Mouse (Mus musculus): ENCODE results near the gene Olfr629. TPM values are rescaled to one million over a fixed set of nuclear protein-coding genes. Genes with fewer than 3 reads are reported as not detected.
"Not testable (repeated sequence)": the region's sequence is repeated elsewhere in the genome, so short reads cannot be mapped to it uniquely, and the experiment has no call there.

Olfr629 gene
- polyA plus RNA-seq (2014; fragmentation: Nextera tagmentation; extraction: Ambion mirVana), result not detected in 2 replicates

DNA sequence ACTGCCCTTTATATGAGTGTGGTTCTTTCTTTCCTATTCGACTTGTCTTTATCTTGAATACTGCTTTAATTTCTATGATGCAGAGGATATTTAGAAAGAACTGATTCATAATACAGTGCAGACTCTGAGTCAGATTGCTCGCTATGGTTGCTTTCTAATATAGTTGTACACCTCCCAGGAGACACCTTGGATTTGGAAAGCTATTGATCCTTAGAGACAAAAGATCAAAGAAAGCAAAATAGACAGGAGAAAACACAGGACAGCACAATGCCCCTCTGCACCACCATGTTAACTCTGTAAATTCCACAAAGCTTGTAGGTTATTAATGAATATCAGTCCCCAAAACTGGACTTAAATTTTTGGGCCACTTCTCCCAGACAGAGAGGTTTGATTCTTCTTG is at the start of gene Olfr629:
Gene Olfr629, minus strand, starts transcription at position 101 of the 400 bp plus-strand sequence.
- DNase-seq (ENCODE audit: low spot score), result no peak
- H3K36me3 ChIP-seq (ENCODE audit: control insufficient read depth, insufficient read depth, low read length), result no peaks in the 10 kb centered on the region
- no peak within 1 kb of the TSS for H3K4me3 ChIP-seq (ENCODE audit: low read depth, low read length)
- no peak within 1 kb of the TSS for H3K9ac ChIP-seq (ENCODE audit: low read depth, low read length)
- 0 out of 2 replicates have a peak, but pooled peaks cover 4% of the 10 kb centered on the region for H3K9me3 ChIP-seq (ENCODE audit: control insufficient read depth, low read length)
- no peak within 1 kb of the TSS for H3K4me2 ChIP-seq (ENCODE audit: low read depth, low read length)
- no peak within 1 kb of the TSS for H3K27ac ChIP-seq (replicated peaks; ENCODE audit: low read depth, low read length)
- H3K27me3 ChIP-seq (replicated peaks; ENCODE audit: control insufficient read depth, insufficient read depth, low read length), result no peaks in the 10 kb centered on the region
- ATAC-seq (ENCODE audit: low read depth), result no peak
- H3K4me1 ChIP-seq (ENCODE audit: control insufficient read depth, insufficient read depth, low read length), result no peaks in the 10 kb centered on the region
- 75% methylated on average over 2 of the region's 2 CpGs for WGBS

DNA sequence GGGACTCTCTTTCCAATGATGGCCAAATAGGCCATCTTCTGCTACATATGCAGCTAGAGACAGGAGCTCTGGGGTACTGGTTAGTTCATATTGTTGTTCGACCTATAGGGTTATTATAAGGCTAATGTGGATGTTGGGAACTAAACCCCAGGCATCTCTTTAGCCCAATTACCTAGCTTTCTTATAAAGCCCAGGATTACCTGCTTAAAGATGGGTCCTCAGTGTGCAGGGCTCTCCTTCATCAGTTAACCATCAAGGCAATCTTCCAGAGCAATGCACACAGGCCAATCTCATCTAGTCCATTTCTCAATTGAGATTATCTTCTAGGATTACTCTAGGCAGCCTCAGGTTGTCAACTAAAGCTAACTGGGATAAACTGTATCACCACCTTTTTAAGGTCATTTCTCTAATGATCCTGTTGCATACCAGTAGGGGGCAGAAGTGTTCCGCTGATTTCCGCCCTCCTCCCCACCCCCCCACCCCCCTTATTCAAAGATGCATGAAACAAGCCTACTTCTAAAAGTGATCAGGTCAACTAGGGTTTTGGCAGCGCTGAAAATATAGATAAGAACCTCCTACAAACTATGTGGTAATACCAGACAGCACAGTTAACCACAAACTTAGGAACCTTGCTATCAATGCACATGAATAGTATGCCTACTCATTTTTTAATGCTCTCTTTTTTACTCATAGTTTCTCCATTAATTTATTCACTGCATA is 48.1 kb upstream of the Olfr629 start:
- DNase-seq (ENCODE audit: low spot score) (no peak), ATAC-seq (ENCODE audit: low read depth) (no peak)
- no peak overlapping the region for H3K4me3 ChIP-seq (ENCODE audit: low read depth, low read length)
- H3K4me1 ChIP-seq (ENCODE audit: control insufficient read depth, insufficient read depth, low read length), result no peaks in the 10 kb centered on the region
- H3K27me3 ChIP-seq (replicated peaks; ENCODE audit: control insufficient read depth, insufficient read depth, low read length), result no peaks in the 10 kb centered on the region
- H3K36me3 ChIP-seq (ENCODE audit: control insufficient read depth, insufficient read depth, low read length), result no peaks in the 10 kb centered on the region
- H3K9me3 ChIP-seq (ENCODE audit: control insufficient read depth, low read length), result no peaks in the 10 kb centered on the region
- no peak overlapping the region for H3K9ac ChIP-seq (ENCODE audit: low read depth, low read length)
- WGBS, result 20% methylated on average over 4 of the region's 4 CpGs
- no peak overlapping the region for H3K4me2 ChIP-seq (ENCODE audit: low read depth, low read length)
- H3K27ac ChIP-seq (replicated peaks; ENCODE audit: low read depth, low read length), result no peak overlapping the region

DNA sequence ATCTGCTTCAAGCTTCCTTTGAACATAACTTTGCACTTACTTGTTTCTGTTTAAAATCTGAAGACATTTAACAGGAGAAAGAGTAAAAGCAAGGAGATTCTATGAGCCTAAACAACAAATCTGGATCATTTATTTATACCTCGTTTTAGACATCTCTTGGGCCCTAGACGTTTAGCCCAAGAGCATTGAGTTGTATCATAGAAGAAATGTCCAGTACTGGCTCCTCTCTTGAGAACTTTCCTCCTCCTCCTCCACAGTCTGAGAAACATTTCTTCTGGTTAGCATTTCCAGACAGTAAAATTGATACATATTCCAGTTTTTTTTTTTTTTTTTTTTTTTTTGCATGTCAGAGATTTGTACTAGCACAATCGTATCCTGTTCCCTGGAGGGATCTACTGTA is 47.0 kb upstream of the Olfr629 start, which contains the start of gene Olfr67:
Gene Olfr67, minus strand, starts transcription at position 101 of the 400 bp plus-strand sequence.
- Histone ChIP-seq H3K9me3 (ENCODE audit: control insufficient read depth, low read length) (no peaks in the 10 kb centered on the region), H3K27me3 (replicated peaks; ENCODE audit: control insufficient read depth, insufficient read depth, low read length) (no peaks in the 10 kb centered on the region), H3K9ac (ENCODE audit: low read depth, low read length) (no peak within 1 kb of the TSS), H3K27ac (replicated peaks; ENCODE audit: low read depth, low read length) (no peak within 1 kb of the TSS), H3K4me2 (ENCODE audit: low read depth, low read length) (no peak within 1 kb of the TSS), H3K4me3 (ENCODE audit: low read depth, low read length) (no peak within 1 kb of the TSS), H3K4me1 (ENCODE audit: control insufficient read depth, insufficient read depth, low read length) (no peaks in the 10 kb centered on the region), H3K36me3 (ENCODE audit: control insufficient read depth, insufficient read depth, low read length) (no peaks in the 10 kb centered on the region)
- no peak for ATAC-seq (ENCODE audit: low read depth)
- DNase-seq (ENCODE audit: low spot score), result no peak
- 69% methylated on average over 3 of the region's 3 CpGs for WGBS

DNA sequence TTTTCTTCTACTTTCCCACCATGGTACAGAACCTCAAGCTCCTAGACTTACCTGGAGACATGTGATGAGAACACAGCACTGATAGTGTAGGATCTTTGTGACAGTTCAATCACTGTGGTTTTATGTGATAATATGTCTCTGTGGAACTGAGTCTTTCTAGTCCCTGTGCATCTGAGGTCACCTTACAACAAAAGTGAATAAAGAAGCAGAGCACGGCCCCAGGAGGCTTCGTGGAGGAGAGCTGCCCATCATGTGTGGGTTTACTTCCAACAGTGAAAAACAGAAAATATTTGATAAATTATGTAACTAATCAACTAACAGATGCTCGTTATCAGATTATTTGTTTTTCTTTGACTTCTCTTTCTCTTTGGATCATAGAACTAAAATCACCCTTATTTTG is 34.9 kb upstream of the Olfr629 start, which contains the start of gene Olfr68:
Gene Olfr68, minus strand, starts transcription at position 101 of the 400 bp plus-strand sequence.
- DNase-seq (ENCODE audit: low spot score) (no peak), ATAC-seq (ENCODE audit: low read depth) (no peak)
- Histone ChIP-seq H3K4me2 (ENCODE audit: low read depth, low read length) (no peak within 1 kb of the TSS), H3K9me3 (ENCODE audit: control insufficient read depth, low read length) (no peaks in the 10 kb centered on the region), H3K4me1 (ENCODE audit: control insufficient read depth, insufficient read depth, low read length) (no peaks in the 10 kb centered on the region), H3K27ac (replicated peaks; ENCODE audit: low read depth, low read length) (no peak within 1 kb of the TSS), H3K9ac (ENCODE audit: low read depth, low read length) (no peak within 1 kb of the TSS), H3K4me3 (ENCODE audit: low read depth, low read length) (no peak within 1 kb of the TSS), H3K27me3 (replicated peaks; ENCODE audit: control insufficient read depth, insufficient read depth, low read length) (no peaks in the 10 kb centered on the region), H3K36me3 (ENCODE audit: control insufficient read depth, insufficient read depth, low read length) (no peaks in the 10 kb centered on the region)
- WGBS, result 72% methylated on average over 3 of the region's 3 CpGs

DNA sequence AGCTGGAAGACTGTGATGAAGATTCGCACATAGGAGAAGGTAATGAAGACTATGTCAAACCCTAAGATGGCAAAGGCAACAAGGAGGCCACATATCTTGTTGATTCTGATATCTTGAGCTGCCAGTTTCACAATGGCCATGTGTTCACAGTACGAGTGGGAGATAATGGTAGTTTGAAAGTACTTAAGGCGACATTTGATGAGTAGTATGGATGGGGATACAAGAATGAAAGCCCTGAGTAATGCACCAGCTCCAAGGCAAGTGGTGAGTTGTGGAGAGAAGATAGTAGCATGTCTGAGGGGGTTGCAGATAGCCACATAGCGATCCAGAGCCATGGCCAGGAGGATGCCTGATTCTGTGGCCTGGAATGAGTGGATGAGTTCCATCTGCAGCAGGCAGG is 32.9 kb upstream of the Olfr629 start:
- not testable (repeated sequence) for H3K4me1 ChIP-seq (ENCODE audit: control insufficient read depth, insufficient read depth, low read length); DNase-seq (ENCODE audit: low spot score); ATAC-seq (ENCODE audit: low read depth); H3K4me2 ChIP-seq (ENCODE audit: low read depth, low read length); H3K4me3 ChIP-seq (ENCODE audit: low read depth, low read length); H3K9me3 ChIP-seq (ENCODE audit: control insufficient read depth, low read length); H3K9ac ChIP-seq (ENCODE audit: low read depth, low read length); H3K27ac ChIP-seq (replicated peaks; ENCODE audit: low read depth, low read length); H3K36me3 ChIP-seq (ENCODE audit: control insufficient read depth, insufficient read depth, low read length); H3K27me3 ChIP-seq (replicated peaks; ENCODE audit: control insufficient read depth, insufficient read depth, low read length)
- WGBS, result 90% methylated on average over 3 of the region's 4 CpGs

DNA sequence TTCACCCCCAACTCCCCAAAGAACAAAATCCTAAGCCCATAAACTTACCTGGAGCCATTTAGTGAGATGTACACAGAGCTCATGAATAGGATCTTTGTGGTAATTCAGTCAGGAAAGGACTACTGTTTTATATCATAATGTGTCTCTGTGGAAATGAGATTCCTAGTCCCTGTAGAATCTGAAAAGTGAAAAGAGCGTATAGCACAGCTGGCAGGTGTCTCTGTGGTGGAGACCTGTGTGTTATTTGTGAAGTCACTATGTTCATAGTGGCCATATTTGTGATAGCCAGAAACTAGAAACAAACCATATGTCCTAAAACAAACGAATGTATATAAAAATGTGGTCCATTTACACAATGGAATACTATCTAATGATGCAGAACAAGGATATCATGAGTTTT is 26.8 kb upstream of the Olfr629 start, which contains the start of gene Olfr69:
Gene Olfr69, minus strand, starts transcription at position 101 of the 400 bp plus-strand sequence.
- Histone ChIP-seq H3K9ac (ENCODE audit: low read depth, low read length) (no peak within 1 kb of the TSS), H3K4me2 (ENCODE audit: low read depth, low read length) (no peak within 1 kb of the TSS), H3K27me3 (replicated peaks; ENCODE audit: control insufficient read depth, insufficient read depth, low read length) (no peaks in the 10 kb centered on the region), H3K9me3 (ENCODE audit: control insufficient read depth, low read length) (no peaks in the 10 kb centered on the region), H3K4me1 (ENCODE audit: control insufficient read depth, insufficient read depth, low read length) (no peaks in the 10 kb centered on the region), H3K36me3 (ENCODE audit: control insufficient read depth, insufficient read depth, low read length) (no peaks in the 10 kb centered on the region), H3K27ac (replicated peaks; ENCODE audit: low read depth, low read length) (no peak within 1 kb of the TSS), H3K4me3 (ENCODE audit: low read depth, low read length) (no peak within 1 kb of the TSS)
- no peak for DNase-seq (ENCODE audit: low spot score)
- no peak for ATAC-seq (ENCODE audit: low read depth)
- 68% methylated on average over 2 of the region's 2 CpGs for WGBS

DNA sequence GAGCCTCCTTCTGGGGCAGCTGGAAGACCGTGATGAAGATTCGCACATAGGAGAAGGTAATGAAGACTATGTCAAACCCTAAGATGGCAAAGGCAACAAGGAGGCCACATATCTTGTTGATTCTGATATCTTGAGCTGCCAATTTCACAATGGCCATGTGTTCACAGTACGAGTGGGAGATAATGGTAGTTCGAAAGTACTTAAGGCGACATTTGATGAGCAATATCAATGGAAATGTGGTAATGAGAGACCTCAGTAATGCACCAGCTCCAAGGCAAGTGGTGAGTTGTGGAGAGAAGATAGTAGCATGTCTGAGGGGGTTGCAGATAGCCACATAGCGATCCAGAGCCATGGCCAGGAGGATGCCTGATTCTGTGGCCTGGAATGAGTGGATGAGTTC is 22.9 kb upstream of the Olfr629 start:
- not testable (repeated sequence) for DNase-seq (ENCODE audit: low spot score); H3K36me3 ChIP-seq (ENCODE audit: control insufficient read depth, insufficient read depth, low read length); H3K4me3 ChIP-seq (ENCODE audit: low read depth, low read length); H3K4me1 ChIP-seq (ENCODE audit: control insufficient read depth, insufficient read depth, low read length); H3K4me2 ChIP-seq (ENCODE audit: low read depth, low read length); ATAC-seq (ENCODE audit: low read depth); H3K27me3 ChIP-seq (replicated peaks; ENCODE audit: control insufficient read depth, insufficient read depth, low read length); H3K9me3 ChIP-seq (ENCODE audit: control insufficient read depth, low read length); H3K9ac ChIP-seq (ENCODE audit: low read depth, low read length); H3K27ac ChIP-seq (replicated peaks; ENCODE audit: low read depth, low read length)
- WGBS, result 77% methylated on average over 4 of the region's 6 CpGs

DNA sequence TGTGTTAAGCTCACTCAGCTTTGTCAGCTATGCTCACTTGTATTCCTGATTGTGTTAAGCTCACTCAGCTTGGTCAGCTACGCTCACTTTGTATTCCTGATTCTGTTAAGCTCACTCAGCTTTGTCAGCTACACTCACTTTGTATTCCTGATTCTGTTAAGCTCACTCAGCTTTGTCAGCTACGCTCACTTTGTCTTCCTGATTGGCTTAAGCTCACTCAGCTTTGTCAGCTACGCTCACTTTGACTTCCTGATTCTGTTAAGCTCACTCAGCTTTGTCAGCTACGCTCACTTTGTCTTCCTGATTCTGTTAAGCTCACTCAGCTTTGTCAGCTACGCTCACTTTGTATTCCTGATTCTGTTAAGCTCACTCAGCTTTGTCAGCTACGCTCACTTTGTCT is 17.5 kb upstream of the Olfr629 start:
- H3K4me2 ChIP-seq (ENCODE audit: low read depth, low read length); H3K9me3 ChIP-seq (ENCODE audit: control insufficient read depth, low read length); DNase-seq (ENCODE audit: low spot score); H3K36me3 ChIP-seq (ENCODE audit: control insufficient read depth, insufficient read depth, low read length); H3K9ac ChIP-seq (ENCODE audit: low read depth, low read length); H3K4me3 ChIP-seq (ENCODE audit: low read depth, low read length); H3K27me3 ChIP-seq (replicated peaks; ENCODE audit: control insufficient read depth, insufficient read depth, low read length); H3K27ac ChIP-seq (replicated peaks; ENCODE audit: low read depth, low read length); ATAC-seq (ENCODE audit: low read depth); H3K4me1 ChIP-seq (ENCODE audit: control insufficient read depth, insufficient read depth, low read length): not testable (repeated sequence)
- WGBS, result 84% methylated on average over 6 of the region's 6 CpGs

DNA sequence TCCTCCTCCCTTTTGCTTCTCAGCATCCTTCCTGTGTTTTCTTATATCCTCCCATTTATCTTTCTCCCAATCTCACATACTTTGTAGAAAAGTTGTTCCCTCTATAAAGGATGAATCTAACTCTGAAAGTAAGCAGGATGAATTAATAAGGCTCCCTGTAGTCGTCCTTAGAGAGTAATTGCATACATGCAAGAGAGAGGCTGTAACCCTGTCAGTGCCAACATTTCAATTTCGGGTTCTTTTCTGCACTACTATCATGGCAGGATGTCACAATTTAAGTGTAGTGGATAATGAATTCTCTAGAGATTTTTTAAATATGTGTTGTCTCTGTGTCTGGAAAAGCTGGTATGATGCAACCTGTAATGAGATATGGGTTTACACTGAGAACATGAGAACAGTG is 12.5 kb upstream of the Olfr629 start, which contains the start of gene Olfr630:
Gene Olfr630, minus strand, starts transcription at position 101 of the 400 bp plus-strand sequence.
- Histone ChIP-seq H3K4me1 (ENCODE audit: control insufficient read depth, insufficient read depth, low read length) (no peaks in the 10 kb centered on the region), H3K4me2 (ENCODE audit: low read depth, low read length) (no peak within 1 kb of the TSS), H3K9me3 (ENCODE audit: control insufficient read depth, low read length) (no peaks in the 10 kb centered on the region), H3K9ac (ENCODE audit: low read depth, low read length) (no peak within 1 kb of the TSS), H3K36me3 (ENCODE audit: control insufficient read depth, insufficient read depth, low read length) (no peaks in the 10 kb centered on the region), H3K27me3 (replicated peaks; ENCODE audit: control insufficient read depth, insufficient read depth, low read length) (no peaks in the 10 kb centered on the region), H3K27ac (replicated peaks; ENCODE audit: low read depth, low read length) (no peak within 1 kb of the TSS), H3K4me3 (ENCODE audit: low read depth, low read length) (no peak within 1 kb of the TSS)
- no peak for DNase-seq (ENCODE audit: low spot score)
- no peak for ATAC-seq (ENCODE audit: low read depth)
- WGBS, result 39% methylated on average over 2 of the region's 2 CpGs

All from embryonic facial prominence, embryonic 14.5 days (tissue).